Mouse (Mus musculus): Measurements from ENCODE around the gene BC049352. TPM values are rescaled to one million over a fixed set of nuclear protein-coding genes. Genes with fewer than 3 reads are reported as not detected.

Gene BC049352
- polyA plus RNA-seq, 1 experiment from 2014 or later, result not detected

GRCm38 (mm10) chr9:45215526-45216179 lies 33.8 kb downstream of the BC049352 start:
- H3K27me3 ChIP-seq (replicated peaks), result peaks cover 21% of the 10 kb centered on the region
- no peak overlapping the region for H3K27ac ChIP-seq (replicated peaks)
- 55% methylated on average over 11 of the region's 11 CpGs for WGBS
- H3K4me3 ChIP-seq, result no peak overlapping the region
- no peaks in the 10 kb centered on the region for H3K4me1 ChIP-seq
- no peak for ATAC-seq (ENCODE audit: extremely low read depth, insufficient number of reproducible peaks, low FRiP score, low TSS enrichment)
- H3K4me2 ChIP-seq, result no peak overlapping the region
- no peaks in the 10 kb centered on the region for H3K9me3 ChIP-seq
- no peaks in the 10 kb centered on the region for H3K36me3 ChIP-seq
- no peak overlapping the region for H3K9ac ChIP-seq

DNA sequence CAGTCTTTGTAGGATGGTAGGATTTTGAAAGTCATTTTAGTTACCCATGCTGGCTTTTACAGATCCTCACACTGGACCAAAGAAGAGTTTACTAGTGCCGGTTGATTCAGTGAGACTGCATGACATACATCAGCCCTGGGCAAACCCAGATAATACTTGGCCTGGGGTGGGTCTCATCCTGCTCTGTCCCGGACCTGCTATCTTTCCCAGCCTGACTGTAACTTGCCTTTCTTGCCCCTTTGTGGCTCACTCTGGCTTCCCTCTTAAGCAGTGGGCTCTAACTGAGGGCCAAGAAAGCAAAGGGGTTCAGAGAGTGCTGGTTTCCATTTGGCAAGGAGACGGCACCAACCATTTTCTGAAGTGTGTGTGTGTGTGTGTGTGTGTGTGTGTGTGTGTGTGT lies 37.8 kb downstream of the BC049352 start:
- no peak overlapping the region for H3K4me3 ChIP-seq
- ATAC-seq (ENCODE audit: extremely low read depth, insufficient number of reproducible peaks, low FRiP score, low TSS enrichment), result no peak
- H3K9ac ChIP-seq, result no peak overlapping the region
- H3K4me2 ChIP-seq, result no peak overlapping the region
- H3K36me3 ChIP-seq, result no peaks in the 10 kb centered on the region
- peaks cover 16% of the 10 kb centered on the region for H3K27me3 ChIP-seq (replicated peaks)
- H3K9me3 ChIP-seq, result no peaks in the 10 kb centered on the region
- 62% methylated on average over 3 of the region's 3 CpGs for WGBS
- H3K4me1 ChIP-seq, result no peaks in the 10 kb centered on the region
- no peak overlapping the region for H3K27ac ChIP-seq (replicated peaks)

DNA sequence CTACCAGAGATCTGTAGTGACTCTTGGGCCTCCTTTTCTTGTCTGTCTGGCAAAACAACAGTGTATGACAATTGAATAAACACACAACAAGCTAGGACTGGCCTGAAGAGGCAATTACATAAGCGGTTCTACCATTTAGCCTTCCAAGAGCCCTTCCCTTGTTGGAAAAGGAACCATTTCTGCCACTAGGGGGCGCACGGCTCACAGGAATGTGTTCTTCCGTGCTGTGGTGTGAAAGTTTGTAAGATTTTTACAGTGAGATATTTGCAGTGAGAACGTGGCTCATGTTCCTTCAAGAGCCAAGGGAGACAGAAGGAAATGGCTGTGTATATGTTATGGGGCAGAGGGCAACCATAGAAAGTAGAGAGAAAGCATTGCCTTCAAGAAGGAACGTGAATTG lies 39.8 kb downstream of the BC049352 start:
- H3K4me3 ChIP-seq, result no peak overlapping the region
- no peaks in the 10 kb centered on the region for H3K9me3 ChIP-seq
- H3K27ac ChIP-seq (replicated peaks), result no peak overlapping the region
- H3K36me3 ChIP-seq, result no peaks in the 10 kb centered on the region
- H3K9ac ChIP-seq, result no peak overlapping the region
- no peak overlapping the region for H3K4me2 ChIP-seq
- H3K4me1 ChIP-seq, result no peaks in the 10 kb centered on the region
- peaks cover 19% of the 10 kb centered on the region for H3K27me3 ChIP-seq (replicated peaks)
- ATAC-seq (ENCODE audit: extremely low read depth, insufficient number of reproducible peaks, low FRiP score, low TSS enrichment), result no peak
- WGBS, result 15% methylated on average over 6 of the region's 6 CpGs

DNA sequence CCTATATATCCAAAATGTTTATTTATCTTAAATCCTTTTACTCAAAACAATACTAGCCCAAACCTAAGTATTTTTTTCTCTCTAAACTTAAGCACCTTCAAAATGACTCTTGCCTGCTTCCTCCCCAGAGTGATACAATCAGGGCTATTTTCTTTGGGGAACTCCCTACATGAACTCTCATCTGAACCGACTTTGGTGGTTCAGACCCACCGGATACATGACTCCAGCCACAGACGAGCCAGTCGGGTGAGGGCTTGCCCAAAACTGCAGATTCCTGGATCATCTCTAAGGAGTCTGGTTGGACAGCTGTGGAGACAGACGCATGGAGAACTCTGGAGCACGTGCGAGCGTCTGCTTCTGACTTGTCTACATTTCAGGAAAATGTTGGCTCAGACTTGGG lies 47.6 kb downstream of the BC049352 start:
- Histone ChIP-seq H3K27me3 (replicated peaks) (peaks cover 16% of the 10 kb centered on the region), H3K36me3 (no peaks in the 10 kb centered on the region), H3K9ac (no peak overlapping the region), H3K4me2 (no peak overlapping the region), H3K4me3 (no peak overlapping the region), H3K9me3 (no peaks in the 10 kb centered on the region), H3K4me1 (no peaks in the 10 kb centered on the region), H3K27ac (replicated peaks) (no peak overlapping the region)
- no peak for ATAC-seq (ENCODE audit: extremely low read depth, insufficient number of reproducible peaks, low FRiP score, low TSS enrichment)
- WGBS, result 75% methylated on average over 8 of the region's 8 CpGs

DNA sequence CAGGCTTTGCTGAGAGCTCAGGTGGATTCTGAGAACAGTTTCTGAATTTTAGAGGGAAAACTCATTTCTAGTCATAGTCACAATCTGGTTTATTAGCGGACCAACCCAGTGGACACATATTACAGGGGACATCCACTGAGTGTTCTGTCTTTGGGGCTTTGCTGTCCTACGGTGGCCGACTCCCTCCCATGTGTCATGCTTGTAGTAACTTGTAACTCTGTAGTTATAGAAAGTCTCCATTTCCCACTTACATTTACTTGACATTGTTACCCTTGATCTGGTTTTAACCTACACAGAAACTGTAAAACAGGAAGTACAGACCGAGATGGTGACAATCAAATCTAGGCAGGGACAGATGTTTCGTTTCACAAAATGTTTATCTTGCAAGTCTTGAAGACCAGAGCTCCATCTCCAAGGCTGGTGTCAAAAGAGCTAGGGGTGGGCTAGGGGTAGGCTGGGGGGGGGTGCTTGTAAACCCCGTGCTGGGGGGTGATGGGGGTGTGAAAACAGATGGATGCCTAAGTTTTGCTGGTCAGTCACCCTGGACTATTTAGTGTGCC lies 53.9 kb downstream of the BC049352 start:
- Histone ChIP-seq H3K9me3 (no peaks in the 10 kb centered on the region), H3K4me3 (no peak overlapping the region), H3K27ac (replicated peaks) (no peak overlapping the region), H3K27me3 (replicated peaks) (peaks cover 3% of the 10 kb centered on the region), H3K4me2 (no peak overlapping the region), H3K4me1 (no peaks in the 10 kb centered on the region), H3K36me3 (no peaks in the 10 kb centered on the region), H3K9ac (no peak overlapping the region)
- 52% methylated on average over 6 of the region's 6 CpGs for WGBS
- ATAC-seq (ENCODE audit: extremely low read depth, insufficient number of reproducible peaks, low FRiP score, low TSS enrichment), result no peak

DNA sequence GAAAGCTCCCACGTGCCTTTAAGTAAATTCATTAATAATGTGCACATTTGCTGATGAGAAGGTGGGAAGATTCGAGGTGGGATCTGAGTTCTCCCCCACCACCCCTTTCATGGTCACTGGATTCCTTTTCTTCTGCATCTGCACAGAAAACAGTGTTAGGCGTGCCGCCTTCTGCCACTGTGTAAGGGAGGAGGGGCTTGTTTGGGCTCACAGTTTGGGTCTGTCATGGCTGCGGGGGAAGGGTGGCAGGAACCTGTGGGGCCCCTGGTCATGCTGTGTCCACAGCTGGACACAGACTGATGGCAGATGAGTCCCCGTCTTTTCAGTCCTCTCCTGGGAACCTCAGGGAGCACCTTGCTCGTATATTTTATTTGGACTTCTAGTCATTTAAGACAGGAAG lies 54.9 kb downstream of the BC049352 start:
- 61% methylated on average over 7 of the region's 7 CpGs for WGBS
- Histone ChIP-seq H3K27me3 (replicated peaks) (peaks cover 3% of the 10 kb centered on the region), H3K4me1 (no peaks in the 10 kb centered on the region), H3K9ac (no peak overlapping the region), H3K4me2 (no peak overlapping the region), H3K4me3 (no peak overlapping the region), H3K36me3 (no peaks in the 10 kb centered on the region), H3K27ac (replicated peaks) (no peak overlapping the region), H3K9me3 (no peaks in the 10 kb centered on the region)
- ATAC-seq (ENCODE audit: extremely low read depth, insufficient number of reproducible peaks, low FRiP score, low TSS enrichment), result no peak

DNA sequence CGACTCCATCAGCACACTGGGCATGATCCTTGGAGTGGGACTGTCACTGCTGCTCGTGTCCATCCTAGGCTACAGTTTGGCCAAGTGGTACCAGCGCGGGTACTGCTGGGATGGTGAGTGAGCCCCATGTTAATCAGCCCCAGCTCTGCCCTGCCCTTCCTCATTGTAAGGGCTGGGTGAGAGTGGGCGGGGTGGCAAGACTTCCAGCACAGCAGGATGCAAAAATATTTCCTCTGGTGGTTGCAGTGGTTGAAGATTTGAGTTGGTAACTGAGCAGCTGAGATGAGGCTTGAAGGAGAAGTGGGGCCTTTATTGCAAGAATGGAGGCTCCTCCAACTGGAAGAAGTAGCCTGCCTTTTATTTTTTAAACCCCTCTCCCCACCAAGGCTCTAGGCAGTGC lies 59.6 kb downstream of the BC049352 start:
- H3K36me3 ChIP-seq, result no peaks in the 10 kb centered on the region
- no peak for ATAC-seq (ENCODE audit: extremely low read depth, insufficient number of reproducible peaks, low FRiP score, low TSS enrichment)
- no peaks in the 10 kb centered on the region for H3K27me3 ChIP-seq (replicated peaks)
- no peak overlapping the region for H3K27ac ChIP-seq (replicated peaks)
- no peak overlapping the region for H3K4me3 ChIP-seq
- no peak overlapping the region for H3K9ac ChIP-seq
- H3K4me2 ChIP-seq, result no peak overlapping the region
- H3K9me3 ChIP-seq, result no peaks in the 10 kb centered on the region
- no peaks in the 10 kb centered on the region for H3K4me1 ChIP-seq
- 74% methylated on average over 5 of the region's 5 CpGs for WGBS

DNA sequence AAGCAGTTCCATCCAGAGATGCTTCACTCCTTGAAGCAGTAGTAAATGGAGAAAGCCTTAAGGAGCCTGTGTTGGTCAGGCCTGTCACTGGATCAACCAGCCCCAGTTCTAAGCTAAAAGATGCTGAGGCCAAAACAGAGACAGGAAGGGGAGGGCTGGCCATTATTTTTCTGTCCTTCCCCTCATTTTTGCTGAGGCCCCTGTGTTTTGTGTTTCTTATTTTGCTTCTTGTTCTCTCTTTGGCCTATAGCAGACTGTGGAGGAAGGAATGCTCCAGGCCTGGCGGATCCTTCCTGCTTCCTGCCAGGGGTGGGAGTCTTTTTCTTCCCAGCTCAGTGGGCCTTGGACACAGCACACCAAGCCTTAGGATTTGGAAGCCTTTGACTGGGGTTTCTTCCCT lies 63.6 kb downstream of the BC049352 start:
- Histone ChIP-seq H3K4me1 (no peaks in the 10 kb centered on the region), H3K9ac (no peak overlapping the region), H3K9me3 (no peaks in the 10 kb centered on the region), H3K4me2 (no peak overlapping the region), H3K36me3 (no peaks in the 10 kb centered on the region), H3K27ac (replicated peaks) (no peak overlapping the region), H3K4me3 (no peak overlapping the region), H3K27me3 (replicated peaks) (no peaks in the 10 kb centered on the region)
- WGBS, result 68% methylated on average over 1 of the region's 1 CpGs
- ATAC-seq (ENCODE audit: extremely low read depth, insufficient number of reproducible peaks, low FRiP score, low TSS enrichment), result no peak

DNA sequence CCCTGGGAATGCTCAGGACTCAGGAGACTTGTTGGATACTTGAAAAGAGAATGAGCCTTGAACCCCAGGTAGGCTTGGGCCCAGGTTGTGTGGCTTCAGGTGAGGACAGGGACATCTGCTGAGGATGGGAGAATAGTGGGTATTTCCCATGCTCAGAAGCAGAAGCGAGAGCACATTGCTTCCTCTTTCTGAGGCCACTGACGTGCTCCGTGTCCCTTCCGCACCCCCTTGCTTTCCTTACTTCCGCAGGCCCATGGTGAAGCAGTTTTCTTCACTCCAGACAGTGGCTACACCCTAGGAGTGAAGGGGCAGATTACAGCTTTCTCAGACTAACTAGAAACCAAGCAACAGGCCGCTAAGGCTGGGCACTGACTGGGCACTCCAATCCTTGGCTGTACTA lies 64.3 kb downstream of the BC049352 start:
- H3K4me2 ChIP-seq, result no peak overlapping the region
- no peaks in the 10 kb centered on the region for H3K27me3 ChIP-seq (replicated peaks)
- H3K4me3 ChIP-seq, result no peak overlapping the region
- no peak for ATAC-seq (ENCODE audit: extremely low read depth, insufficient number of reproducible peaks, low FRiP score, low TSS enrichment)
- no peaks in the 10 kb centered on the region for H3K4me1 ChIP-seq
- H3K27ac ChIP-seq (replicated peaks), result no peak overlapping the region
- no peaks in the 10 kb centered on the region for H3K9me3 ChIP-seq
- 79% methylated on average over 6 of the region's 6 CpGs for WGBS
- H3K36me3 ChIP-seq, result no peaks in the 10 kb centered on the region
- no peak overlapping the region for H3K9ac ChIP-seq

GRCm38 (mm10) chr9:45247536-45247935 lies 65.7 kb downstream of the BC049352 start:
- no peaks in the 10 kb centered on the region for H3K36me3 ChIP-seq
- no peak overlapping the region for H3K4me3 ChIP-seq
- H3K27ac ChIP-seq (replicated peaks), result no peak overlapping the region
- H3K9me3 ChIP-seq, result no peaks in the 10 kb centered on the region
- 68% methylated on average over 2 of the region's 2 CpGs for WGBS
- no peak for ATAC-seq (ENCODE audit: extremely low read depth, insufficient number of reproducible peaks, low FRiP score, low TSS enrichment)
- no peak overlapping the region for H3K9ac ChIP-seq
- H3K27me3 ChIP-seq (replicated peaks), result no peaks in the 10 kb centered on the region
- no peak overlapping the region for H3K4me2 ChIP-seq
- H3K4me1 ChIP-seq, result no peaks in the 10 kb centered on the region

DNA sequence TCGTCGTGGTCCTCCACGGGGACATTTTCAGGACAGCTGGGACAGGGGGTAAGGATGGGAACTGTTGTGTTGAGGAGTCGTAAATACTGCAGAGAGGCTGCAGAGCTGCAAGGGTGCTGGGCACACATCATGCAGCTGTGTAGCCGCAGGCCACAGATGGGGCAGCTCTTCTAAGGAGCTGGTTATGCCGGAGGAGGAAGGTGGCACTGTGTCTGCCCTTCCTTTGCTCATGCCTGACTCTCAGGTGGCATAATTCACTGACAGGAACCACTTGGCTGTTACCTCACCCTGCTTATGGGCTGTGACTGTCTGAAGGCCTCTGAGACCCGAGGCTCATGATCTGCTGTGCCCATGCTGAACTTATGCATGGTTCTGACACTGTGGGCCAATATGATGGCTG lies 68.5 kb downstream of the BC049352 start:
- no peak overlapping the region for H3K4me2 ChIP-seq

DNA sequence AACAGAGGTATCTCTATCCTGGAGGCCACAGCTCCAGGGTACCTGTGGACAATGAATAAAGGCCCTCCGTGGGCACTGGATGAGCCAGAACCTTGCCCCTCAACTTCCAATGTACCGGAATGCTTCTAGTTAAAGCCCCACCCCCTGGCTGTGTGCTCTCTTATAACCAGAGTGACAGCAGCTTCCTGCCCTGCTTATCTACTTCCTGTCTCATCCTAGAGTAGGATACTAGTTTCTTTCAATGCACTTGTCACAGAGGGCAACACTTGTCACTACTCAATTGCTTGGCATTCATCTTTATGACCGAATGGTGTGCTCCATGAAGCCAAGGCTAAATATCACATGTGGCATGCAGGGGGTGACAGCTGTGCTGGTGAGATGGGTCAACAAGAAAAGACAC lies 69.5 kb downstream of the BC049352 start:
- Histone ChIP-seq H3K4me3 (no peak overlapping the region), H3K9ac (no peak overlapping the region), H3K36me3 (no peaks in the 10 kb centered on the region), H3K27me3 (replicated peaks) (peaks cover 9% of the 10 kb centered on the region), H3K9me3 (no peaks in the 10 kb centered on the region), H3K4me2 (no peak overlapping the region), H3K4me1 (no peaks in the 10 kb centered on the region), H3K27ac (replicated peaks) (no peak overlapping the region)
- WGBS, result 39% methylated on average over 3 of the region's 3 CpGs
- no peak for ATAC-seq (ENCODE audit: extremely low read depth, insufficient number of reproducible peaks, low FRiP score, low TSS enrichment)

More for the DNA sequence above, 68.5 kb downstream of the BC049352 start:
- Histone ChIP-seq H3K27me3 (replicated peaks) (peaks cover 8% of the 10 kb centered on the region), H3K9ac (no peak overlapping the region), H3K4me3 (no peak overlapping the region), H3K27ac (replicated peaks) (no peak overlapping the region), H3K9me3 (no peaks in the 10 kb centered on the region), H3K4me1 (no peaks in the 10 kb centered on the region), H3K36me3 (no peaks in the 10 kb centered on the region)
- 76% methylated on average over 7 of the region's 7 CpGs for WGBS
- no peak for ATAC-seq (ENCODE audit: extremely low read depth, insufficient number of reproducible peaks, low FRiP score, low TSS enrichment)
